Mouse (Mus musculus): ENCODE results near the gene Rgmb.

Gene Rgmb

GRCm38 (mm10) chr17:15774565-15775215 is 56.1 kb downstream of the Rgmb start:
- DNase-seq (ENCODE audit: low spot score): no peak

GRCm38 (mm10) chr17:15773956-15774355 is 56.9 kb downstream of the Rgmb start:
- no peak for DNase-seq (ENCODE audit: low spot score)

- DNase-seq (ENCODE audit: low spot score): no peak
Measured at GRCm38 (mm10) chr17:15769081-15769724, 61.6 kb downstream of the Rgmb start.

- no peak for DNase-seq (ENCODE audit: low spot score)
Measured at GRCm38 (mm10) chr17:15761191-15761590, 69.6 kb downstream of the Rgmb start.

Data from layer of hippocampus, adult 9-10 months (tissue).